Mouse (Mus musculus) kidney, postnatal 0 days (tissue): ENCODE results near the gene Pde1c. TPM values are rescaled to one million over a fixed set of nuclear protein-coding genes. Genes with fewer than 3 reads are reported as not detected.

ENCODE experiments used
- ATAC-seq: fragments of 200-750 bp; cut with Nextera tagmentation; replicated peaks from 2 replicates; pipeline ENCODE4 v1.8.0; 2017; ENCODE audit warnings: low read depth, moderate number of reproducible peaks, moderate TSS enrichment, moderate library complexity; ENCODE audit not compliant: low FRiP score
- DNase-seq: peaks from one replicate; pipeline ENCODE4 v3.0.0-alpha.2; 2016; ENCODE audit warnings: low spot score
- H3K27ac ChIP-seq: fragments of 300-500 bp; sonication (generic); 2 replicates; pipeline ENCODE4 v1.5.1; 2014; ENCODE audit warnings: mild to moderate bottlenecking
- H3K27me3 ChIP-seq: fragments of 300-500 bp; sonication (generic); 2 replicates; pipeline ENCODE4 v1.6.1; 2014; ENCODE audit warnings: low read length, mixed read lengths; ENCODE audit not compliant: insufficient read depth
- H3K36me3 ChIP-seq: fragments of 300-500 bp; sonication (generic); 2 replicates; pipeline ENCODE4 v1.6.1; 2014; ENCODE audit warnings: low read length, mixed read lengths; ENCODE audit not compliant: insufficient read depth
- H3K4me1 ChIP-seq: fragments of 300-500 bp; sonication (generic); replicated peaks from 2 replicates; pipeline ENCODE4 v1.6.1; 2014; ENCODE audit warnings: antibody characterized with exemption, low read length, mixed read lengths; ENCODE audit not compliant: insufficient read depth
- H3K4me2 ChIP-seq: fragments of 300-500 bp; sonication (generic); 2 replicates; pipeline ENCODE4 v1.6.1; 2014; ENCODE audit warnings: mild to moderate bottlenecking, low read length, moderate library complexity, mixed read lengths
- H3K4me3 ChIP-seq: fragments of 300-500 bp; sonication (generic); replicated peaks from 2 replicates; pipeline ENCODE4 v1.5.1; 2014; ENCODE audit warnings: low read depth, low read length
- H3K9ac ChIP-seq: fragments of 300-500 bp; sonication (generic); 2 replicates; pipeline ENCODE4 v1.6.1; 2014; ENCODE audit warnings: low read depth, low read length
- H3K9me3 ChIP-seq: fragments of 300-500 bp; sonication (generic); replicated peaks from 2 replicates; pipeline ENCODE4 v1.6.1; 2016; ENCODE audit warnings: low read length, inconsistent platforms, mixed read lengths
- CTCF ChIP-seq: IDR thresholded peaks from 2 replicates; pipeline ENCODE4 v1.5.1; 2016; ENCODE audit warnings: antibody characterized with exemption, low read depth, mild to moderate bottlenecking, moderate library complexity
- WGBS: fragments of 180-500 bp; shearing (Covaris S2); extraction: QIAGEN DNeasy Blood & Tissue Kit; methylation state at CpG from one replicate; pipeline ENCODE4 v1.1.7; 2014; 5-methylcytosine and 5-hydroxymethylcytosine counted together
- polyA plus RNA-seq: library from polyadenylated mRNA; unstranded; fragments of >200 nt; fragmentation: Nextera tagmentation; extraction: Ambion mirVana; gene quantifications from 2 replicates; pipeline ENCODE4 v1.2.1, GENCODE M21; 2015

The Pde1c gene
- polyA plus RNA-seq, 1 experiment from 2014 or later = 0.99 TPM

DNA sequence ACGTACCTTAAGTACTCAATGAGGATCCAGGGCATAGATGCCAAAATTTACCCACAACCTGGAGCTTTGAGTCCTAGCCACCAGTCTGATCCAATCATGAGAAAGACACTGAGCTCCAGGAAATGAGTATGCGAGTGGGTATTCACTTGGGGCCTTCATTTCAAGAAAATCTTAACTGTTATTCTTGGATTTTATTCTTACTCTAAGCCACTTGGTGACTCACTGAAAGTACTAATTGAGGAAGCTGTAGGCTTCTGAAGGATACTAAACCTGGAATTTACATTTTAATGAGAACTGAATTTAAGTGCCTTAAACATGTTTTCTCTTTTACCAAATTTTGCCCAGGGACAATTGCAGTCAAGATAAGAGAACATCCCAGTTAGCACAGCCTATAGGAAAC is 392.4 kb downstream of the Pde1c start:
- no peaks in the 10 kb centered on the region for H3K4me1 ChIP-seq
- no peaks in the 10 kb centered on the region for H3K27me3 ChIP-seq
- no peak overlapping the region for H3K4me2 ChIP-seq
- no peaks in the 10 kb centered on the region for H3K36me3 ChIP-seq
- H3K9me3 ChIP-seq = no peaks in the 10 kb centered on the region
- WGBS = 87% methylated on average over 2 of the region's 2 CpGs
- no peak overlapping the region for H3K27ac ChIP-seq
- DNase-seq (no peak), ATAC-seq (no peak)
- no peak overlapping the region for H3K4me3 ChIP-seq
- no peak overlapping the region for H3K9ac ChIP-seq
- no peak for TF ChIP-seq CTCF

DNA sequence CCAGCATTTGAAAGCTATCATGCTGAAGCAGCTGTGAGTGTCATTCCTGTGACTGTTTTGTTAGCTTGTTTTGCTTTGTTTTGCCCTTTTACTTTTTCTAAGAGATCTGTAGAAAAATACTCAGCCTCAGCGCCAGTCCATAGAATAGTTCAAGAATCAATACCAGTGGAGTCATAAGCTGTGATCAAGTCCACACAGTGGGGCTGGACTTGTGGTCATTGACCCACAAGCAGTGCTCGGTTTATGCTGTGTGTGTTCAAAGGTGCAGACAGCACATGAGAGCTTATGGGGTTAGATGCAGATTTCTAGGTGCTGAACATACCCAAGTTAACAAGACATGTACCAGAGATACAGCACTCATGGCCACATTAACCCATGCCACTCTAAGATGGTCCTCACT is 396.7 kb downstream of the Pde1c start:
- no peak overlapping the region for H3K27ac ChIP-seq
- H3K36me3 ChIP-seq = no peaks in the 10 kb centered on the region
- no peak for ATAC-seq
- no peak for DNase-seq
- no peaks in the 10 kb centered on the region for H3K27me3 ChIP-seq
- H3K4me3 ChIP-seq = no peak overlapping the region
- no peaks in the 10 kb centered on the region for H3K9me3 ChIP-seq
- WGBS = 80% methylated on average over 2 of the region's 2 CpGs
- no peaks in the 10 kb centered on the region for H3K4me1 ChIP-seq
- TF ChIP-seq CTCF = no peak
- no peak overlapping the region for H3K4me2 ChIP-seq
- H3K9ac ChIP-seq = no peak overlapping the region

DNA sequence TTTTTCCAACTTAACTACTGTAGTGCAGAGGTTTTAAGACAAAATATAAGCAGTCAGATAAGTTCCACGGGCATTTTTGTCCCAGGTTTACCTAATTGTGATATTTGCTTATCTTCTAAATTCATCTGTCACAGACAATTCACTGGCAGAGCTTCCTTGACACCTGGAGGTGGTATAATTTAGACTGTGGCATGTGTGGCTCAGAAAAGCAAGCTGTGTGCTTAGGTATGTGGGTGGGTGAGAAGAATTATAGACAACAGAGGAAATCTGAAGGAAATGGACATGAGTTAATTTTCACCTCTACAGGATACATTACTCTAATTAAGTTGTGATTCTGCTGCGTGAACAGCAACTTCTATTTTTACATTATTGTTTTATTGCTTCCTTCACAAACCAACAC is 400.2 kb downstream of the Pde1c start:
- no peaks in the 10 kb centered on the region for H3K9me3 ChIP-seq
- H3K4me1 ChIP-seq = no peaks in the 10 kb centered on the region
- no peak overlapping the region for H3K4me3 ChIP-seq
- no peak overlapping the region for H3K4me2 ChIP-seq
- 60% methylated on average over 2 of the region's 2 CpGs for WGBS
- DNase-seq (no peak), ATAC-seq (no peak)
- no peaks in the 10 kb centered on the region for H3K36me3 ChIP-seq
- no peak overlapping the region for H3K9ac ChIP-seq
- H3K27me3 ChIP-seq = no peaks in the 10 kb centered on the region
- H3K27ac ChIP-seq = no peak overlapping the region
- TF ChIP-seq CTCF = no peak

DNA sequence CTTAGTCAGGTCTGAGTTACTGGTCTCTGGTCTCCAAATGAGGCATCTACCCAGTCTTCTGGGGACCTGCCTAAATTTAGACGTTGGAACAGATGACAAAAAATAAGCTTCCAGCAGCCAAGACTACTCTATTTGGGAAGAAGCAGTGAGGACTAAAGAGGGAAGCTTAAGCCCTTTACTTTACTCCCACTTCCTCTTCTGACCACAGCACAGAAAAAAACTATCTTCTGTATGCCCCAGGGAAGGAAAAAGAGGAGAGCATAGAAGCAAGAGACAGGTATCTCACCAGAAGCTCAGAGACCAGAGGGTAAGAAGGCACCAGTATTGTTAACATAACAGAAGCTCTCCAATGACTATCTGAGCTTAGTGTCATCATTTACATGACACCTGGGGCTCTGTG is 410.7 kb downstream of the Pde1c start:
- H3K9ac ChIP-seq = no peak overlapping the region
- no peak for DNase-seq
- whole genome bisulfite sequencing = 66% methylated on average over 1 of the region's 1 CpGs
- no peak for TF ChIP-seq CTCF
- H3K4me3 ChIP-seq = no peak overlapping the region
- no peaks in the 10 kb centered on the region for H3K4me1 ChIP-seq
- no peak overlapping the region for H3K27ac ChIP-seq
- H3K27me3 ChIP-seq = no peaks in the 10 kb centered on the region
- ATAC-seq = no peak
- no peaks in the 10 kb centered on the region for H3K9me3 ChIP-seq
- no peak overlapping the region for H3K4me2 ChIP-seq
- H3K36me3 ChIP-seq = no peaks in the 10 kb centered on the region

DNA sequence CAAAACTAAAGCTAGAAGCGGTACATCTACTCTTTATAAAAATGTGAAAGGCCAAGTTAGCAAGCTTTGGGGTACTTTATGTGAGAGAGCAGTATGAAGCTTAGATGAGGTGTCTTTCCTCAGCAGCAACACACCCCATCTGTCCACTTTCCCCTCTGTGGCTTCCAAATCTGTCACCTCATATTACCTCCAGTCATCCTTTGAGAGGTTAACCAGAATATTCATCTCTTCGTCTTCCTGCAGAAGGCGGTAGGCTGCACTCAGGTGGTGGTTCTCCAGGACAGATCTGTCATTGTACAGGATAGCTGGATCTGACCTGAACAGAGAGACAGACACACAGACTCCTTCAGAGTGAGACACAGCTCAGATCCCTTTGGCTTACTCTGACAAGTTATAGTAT is 412.1 kb downstream of the Pde1c start:
- Histone ChIP-seq H3K4me1 (no peaks in the 10 kb centered on the region), H3K27ac (no peak overlapping the region), H3K4me3 (no peak overlapping the region), H3K27me3 (no peaks in the 10 kb centered on the region), H3K9me3 (no peaks in the 10 kb centered on the region), H3K9ac (no peak overlapping the region), H3K36me3 (no peaks in the 10 kb centered on the region), H3K4me2 (no peak overlapping the region)
- no peak for TF ChIP-seq CTCF
- 84% methylated on average over 3 of the region's 3 CpGs for WGBS
- ATAC-seq (no peak), DNase-seq (no peak)

DNA sequence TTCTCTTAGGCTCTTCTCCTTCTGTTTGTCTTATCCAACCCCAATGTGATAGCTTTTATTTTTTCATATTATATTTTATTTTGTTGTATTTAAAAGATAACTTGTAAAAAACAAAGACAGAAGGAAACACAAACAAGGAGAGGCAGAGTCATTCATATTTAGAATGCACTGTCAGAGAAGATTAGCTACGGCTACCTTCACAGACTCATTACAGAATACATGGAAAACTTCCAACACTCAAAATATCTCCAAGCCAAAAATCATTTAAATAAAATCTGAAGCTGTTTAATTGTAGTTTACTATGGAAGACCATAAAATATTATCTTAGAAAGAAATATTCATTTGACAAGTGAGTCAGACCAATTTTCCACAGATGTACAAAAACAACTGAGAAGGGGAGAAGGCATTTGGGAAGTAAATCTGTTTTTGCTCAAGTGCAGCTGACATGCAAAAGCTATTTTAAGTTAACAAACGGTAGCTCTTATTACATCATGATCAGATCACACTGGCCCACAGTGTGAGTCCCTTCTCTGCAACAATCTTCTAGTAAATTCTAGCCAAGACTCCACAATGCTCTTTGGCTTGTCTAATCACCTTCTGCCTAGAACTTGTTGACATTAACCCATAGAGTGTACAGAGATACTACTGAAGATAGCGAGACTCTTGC is 438.3 kb downstream of the Pde1c start:
- no peak for TF ChIP-seq CTCF
- ATAC-seq (no peak), DNase-seq (peak; percentile 2)
- Histone ChIP-seq H3K4me2 (no peak overlapping the region), H3K4me1 (no peaks in the 10 kb centered on the region), H3K9me3 (no peaks in the 10 kb centered on the region), H3K36me3 (no peaks in the 10 kb centered on the region), H3K4me3 (no peak overlapping the region), H3K9ac (no peak overlapping the region), H3K27ac (no peak overlapping the region), H3K27me3 (no peaks in the 10 kb centered on the region)
- WGBS = 60% methylated on average over 3 of the region's 3 CpGs

DNA sequence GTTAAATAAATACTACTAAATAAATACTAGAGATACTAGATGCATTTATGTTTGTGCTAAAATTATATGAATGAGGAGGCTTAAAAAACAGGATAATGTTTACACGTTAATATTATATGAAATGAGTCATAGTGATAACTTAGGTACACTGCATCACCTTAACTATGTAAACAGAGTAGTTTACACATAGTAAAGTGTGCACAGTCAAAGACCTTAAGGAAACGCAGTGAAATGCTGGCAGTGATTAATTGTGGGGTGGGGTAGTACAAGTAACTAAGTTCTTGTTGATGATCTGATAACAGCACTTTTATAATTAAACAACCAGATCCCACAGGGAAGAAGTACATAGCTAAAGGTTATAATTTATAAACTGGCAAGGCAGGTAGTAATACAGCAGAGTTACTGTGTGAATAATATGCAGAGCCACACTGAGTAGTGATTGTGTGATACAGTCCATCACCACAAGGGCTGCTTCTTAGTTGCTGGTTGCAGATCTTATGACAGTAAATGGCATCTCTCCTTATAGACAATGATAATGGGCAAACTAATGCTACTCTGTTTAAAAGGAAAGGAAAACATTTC is 469.3 kb downstream of the Pde1c start:
- H3K27me3 ChIP-seq = no peaks in the 10 kb centered on the region
- ATAC-seq = no peak
- no peak overlapping the region for H3K4me2 ChIP-seq
- no peak for TF ChIP-seq CTCF
- H3K4me3 ChIP-seq = no peak overlapping the region
- H3K4me1 ChIP-seq = no peaks in the 10 kb centered on the region
- no peak overlapping the region for H3K9ac ChIP-seq
- H3K27ac ChIP-seq = no peak overlapping the region
- no peak for DNase-seq
- H3K36me3 ChIP-seq = no peaks in the 10 kb centered on the region
- WGBS = 70% methylated on average over 2 of the region's 2 CpGs
- H3K9me3 ChIP-seq = no peaks in the 10 kb centered on the region
